Mouse (Mus musculus): Measurements from ENCODE around the gene Mtrf1l. TPM values are rescaled to one million over a fixed set of nuclear protein-coding genes. Genes with fewer than 3 reads are reported as not detected.

The Mtrf1l gene
- 10 to 100 TPM in 1 of 2 experiments, 1 to 10 TPM in 1; 9.1 to 10.4 TPM for total RNA-seq (2021)

- intact Hi-C loops (cut with DNase I), result loop anchor here (1.0 kb wide), 1 partner anchor 20 kb away; no protein-coding TSS in a partner anchor
- DNase-seq (ENCODE audit: low spot score), result peak; percentile 95
Measured at GRCm38 (mm10) chr10:5823740-5824491, at the start of gene Mtrf1l. TSS of gene Mtrf1l (minus strand) at chr10:5823910.

DNA sequence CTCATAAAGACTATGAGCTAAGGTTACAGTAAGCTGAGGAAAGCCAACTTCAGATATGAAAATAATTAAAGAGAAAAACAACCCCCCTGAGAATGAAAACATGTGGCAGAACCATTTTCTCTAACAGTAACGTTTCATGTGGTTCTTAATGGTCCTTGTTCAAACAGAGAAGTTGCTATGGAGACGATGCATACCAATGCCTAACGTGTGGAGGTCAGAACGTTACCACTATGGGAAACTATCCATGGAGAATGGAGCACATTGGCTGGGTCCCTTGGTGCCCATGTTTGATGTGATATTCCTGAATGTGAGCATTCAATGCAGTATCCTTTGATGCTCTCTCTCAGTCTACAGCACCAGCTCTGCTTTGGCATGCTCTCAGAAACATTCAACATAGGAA lies 47.4 kb upstream of the Mtrf1l start:
- intact Hi-C loops (cut with DNase I), result no loop called here
- no peak for DNase-seq (ENCODE audit: low spot score)

- DNase-seq (ENCODE audit: low spot score), result no peak
- intact Hi-C loops (cut with DNase I), result no loop called here
Measured at GRCm38 (mm10) chr10:5867981-5868552, 44.4 kb upstream of the Mtrf1l start.

DNA sequence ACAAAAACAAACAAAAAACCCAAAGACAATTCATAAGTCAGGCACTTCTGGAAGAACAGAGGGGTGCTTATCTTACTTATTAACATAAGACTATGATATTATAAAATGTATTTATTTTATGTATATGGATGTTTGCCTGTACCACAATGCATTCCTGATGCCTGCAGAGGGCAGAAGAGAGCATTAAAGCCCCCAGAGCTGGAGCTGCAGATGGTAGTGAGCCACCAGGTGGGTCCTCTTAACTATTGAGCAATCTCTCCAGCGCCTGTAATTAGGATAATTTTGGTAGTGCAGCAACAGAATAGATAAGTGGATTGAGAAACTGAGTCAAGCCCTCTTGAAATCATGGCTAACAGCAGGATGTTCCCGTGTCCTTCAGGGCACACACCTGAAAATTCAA lies 42.3 kb upstream of the Mtrf1l start:
- no peak for DNase-seq (ENCODE audit: low spot score)
- intact Hi-C loops (cut with DNase I), result no loop called here

DNA sequence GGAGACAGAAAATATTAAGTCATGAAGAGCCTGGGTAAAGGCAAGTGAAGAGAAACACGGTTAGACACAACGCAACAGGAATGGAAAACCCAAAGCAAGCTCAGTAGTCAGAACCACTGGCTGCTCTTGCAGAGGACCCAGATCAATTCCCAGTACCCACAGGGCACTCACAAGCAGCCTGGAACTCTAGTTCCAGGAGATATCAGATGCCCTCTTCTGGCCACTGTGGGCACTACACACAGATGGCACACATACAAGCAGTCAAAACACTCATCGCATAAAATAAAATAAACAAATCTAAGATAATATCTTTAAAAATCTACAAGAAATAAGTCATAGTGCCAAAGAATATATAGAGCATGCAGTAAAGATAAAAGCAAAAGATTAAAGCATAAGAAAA lies 39.0 kb upstream of the Mtrf1l start:
- intact Hi-C loops (cut with DNase I), result no loop called here

DNA sequence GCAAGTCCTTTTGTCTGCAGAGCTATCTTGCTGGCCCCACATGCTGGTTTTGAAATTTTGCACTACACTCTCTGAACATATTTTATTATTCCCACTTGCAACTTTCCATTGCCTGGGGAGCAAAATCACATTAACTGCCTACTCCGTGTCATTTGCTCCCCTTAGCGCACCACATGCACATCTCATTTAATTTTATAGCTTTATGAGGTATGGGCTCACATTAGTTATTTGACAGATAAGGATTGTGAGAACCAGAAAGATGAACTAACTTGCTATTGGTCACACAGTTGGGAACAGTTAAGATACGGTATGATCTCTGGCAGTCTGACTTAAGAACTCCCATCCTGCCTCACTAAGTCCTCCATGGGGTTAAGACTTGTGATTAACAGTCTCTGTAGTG lies 37.1 kb upstream of the Mtrf1l start:
- intact Hi-C loops (cut with DNase I), result no loop called here
- DNase-seq (ENCODE audit: low spot score), result no peak

More for the DNA sequence above, 39.0 kb upstream of the Mtrf1l start:
- no peak for DNase-seq (ENCODE audit: low spot score)

DNA sequence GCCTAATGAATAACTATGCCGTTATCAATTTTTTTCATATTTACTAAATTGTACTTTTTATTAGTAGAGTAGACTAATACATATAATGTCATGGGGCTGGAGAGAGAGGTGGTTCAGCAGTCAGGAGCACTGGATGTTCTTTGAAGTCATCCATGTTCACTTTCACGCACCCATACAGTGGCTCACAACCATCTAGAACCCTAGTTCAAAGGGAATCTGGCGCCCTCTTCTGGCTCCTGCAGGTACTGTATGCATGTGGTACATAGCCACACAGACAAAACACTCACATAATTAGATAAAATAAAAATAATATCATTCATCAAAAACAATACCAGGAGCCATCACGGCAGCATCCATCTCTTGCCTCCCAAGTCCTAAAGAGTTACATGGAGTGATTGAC lies 36.0 kb upstream of the Mtrf1l start:
- intact Hi-C loops (cut with DNase I), result no loop called here

GRCm38 (mm10) chr10:5857996-5858549 lies 34.4 kb upstream of the Mtrf1l start:
- DNase-seq (ENCODE audit: low spot score), result no peak
- intact Hi-C loops (cut with DNase I), result no loop called here

More for the DNA sequence above, 36.0 kb upstream of the Mtrf1l start:
- no peak for DNase-seq (ENCODE audit: low spot score)

DNA sequence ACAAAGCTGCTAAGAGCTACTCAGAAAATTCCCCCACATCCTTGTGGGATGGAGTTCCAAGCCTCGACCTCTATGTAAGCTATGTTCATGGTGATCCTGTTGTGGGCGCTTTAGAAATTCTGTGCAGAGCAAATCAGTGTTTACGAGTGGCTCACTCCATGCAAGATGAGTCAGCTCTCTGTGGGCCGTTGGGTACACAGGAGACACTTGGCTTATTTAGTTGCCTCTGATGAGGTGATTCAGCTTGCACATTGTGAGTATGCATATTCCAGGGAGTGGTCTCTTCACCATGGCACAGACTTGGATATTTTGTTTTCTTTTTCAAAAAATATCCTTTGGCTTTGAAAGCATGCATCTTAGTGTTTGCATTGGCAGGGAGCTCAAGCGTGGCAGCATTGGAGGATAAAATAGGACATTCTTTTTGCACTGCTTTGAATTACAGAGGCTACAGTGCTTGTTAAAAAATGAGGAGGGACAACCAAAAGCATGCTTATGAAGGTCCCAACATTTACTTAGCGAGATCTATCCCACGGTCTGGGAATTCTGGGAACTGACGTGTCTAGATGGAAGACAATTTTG lies 29.7 kb upstream of the Mtrf1l start:
- no peak for DNase-seq (ENCODE audit: low spot score)
- intact Hi-C loops (cut with DNase I), result no loop called here

GRCm38 (mm10) chr10:5846939-5847338 lies 23.2 kb upstream of the Mtrf1l start:
- intact Hi-C loops (cut with DNase I), result loop anchor here (5.0 kb wide), 1 partner anchor 190 kb away; no protein-coding TSS in a partner anchor
- no peak for DNase-seq (ENCODE audit: low spot score)

GRCm38 (mm10) chr10:5841369-5841768 lies 17.7 kb upstream of the Mtrf1l start:
- intact Hi-C loops (cut with DNase I), result loop anchor here (5.0 kb wide), 1 partner anchor 39 kb away; no protein-coding TSS in a partner anchor
- no peak for DNase-seq (ENCODE audit: low spot score)

- intact Hi-C loops (cut with DNase I), result no loop called here
- DNase-seq (ENCODE audit: low spot score), result no peak
Measured at GRCm38 (mm10) chr10:5826336-5827025, 2.8 kb upstream of the Mtrf1l start.

DNA sequence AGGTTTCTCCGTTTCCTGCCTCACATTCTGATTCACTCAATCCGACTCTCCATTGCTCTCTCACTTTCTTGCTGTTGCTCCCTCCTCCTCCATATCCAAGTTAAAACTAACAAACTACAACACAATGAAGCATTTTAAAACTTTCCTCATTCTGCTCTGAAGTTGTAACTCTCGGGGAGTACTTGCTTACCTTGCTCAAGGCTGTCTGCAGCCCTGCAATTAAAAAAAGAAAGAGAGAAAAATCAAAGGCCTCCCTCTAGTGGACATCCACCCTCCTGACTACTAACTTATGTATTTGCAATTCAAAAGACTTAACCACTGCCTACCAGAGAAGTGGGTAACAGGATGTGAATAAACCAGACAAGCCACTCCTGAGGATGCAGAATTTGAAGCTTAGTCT lies 1.1 kb upstream of the Mtrf1l start:
- no peak for DNase-seq (ENCODE audit: low spot score)
- intact Hi-C loops (cut with DNase I), result loop anchor here (1.0 kb wide), 1 partner anchor 23 kb away; no protein-coding TSS in a partner anchor

GRCm38 (mm10) chr10:5823291-5823739 lies 395 bp downstream of the Mtrf1l start:
- peak; percentile 2 for DNase-seq (ENCODE audit: low spot score)
- intact Hi-C loops (cut with DNase I), result loop anchor here (1.0 kb wide), 1 partner anchor 19 kb away; no protein-coding TSS in a partner anchor

DNA sequence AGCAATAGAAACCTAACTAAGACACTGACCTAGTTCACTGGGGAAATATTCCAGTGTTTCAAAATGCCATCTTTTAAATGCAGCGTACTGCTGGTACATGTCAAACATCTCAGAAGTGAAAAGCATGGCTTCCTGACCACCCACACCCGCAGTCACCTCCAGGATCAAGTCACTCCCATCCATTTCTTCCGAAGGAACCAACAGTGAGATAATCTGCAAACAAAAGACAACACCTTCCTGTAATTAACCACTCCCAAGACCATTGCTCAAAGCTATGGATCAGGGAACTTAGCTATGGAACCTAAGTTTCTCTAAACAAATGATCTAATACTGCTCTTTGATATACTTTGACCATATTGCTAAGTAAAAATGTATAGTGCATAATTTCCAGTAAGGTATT lies 4.9 kb downstream of the Mtrf1l start:
- DNase-seq (ENCODE audit: low spot score), result no peak
- intact Hi-C loops (cut with DNase I), result no loop called here

DNA sequence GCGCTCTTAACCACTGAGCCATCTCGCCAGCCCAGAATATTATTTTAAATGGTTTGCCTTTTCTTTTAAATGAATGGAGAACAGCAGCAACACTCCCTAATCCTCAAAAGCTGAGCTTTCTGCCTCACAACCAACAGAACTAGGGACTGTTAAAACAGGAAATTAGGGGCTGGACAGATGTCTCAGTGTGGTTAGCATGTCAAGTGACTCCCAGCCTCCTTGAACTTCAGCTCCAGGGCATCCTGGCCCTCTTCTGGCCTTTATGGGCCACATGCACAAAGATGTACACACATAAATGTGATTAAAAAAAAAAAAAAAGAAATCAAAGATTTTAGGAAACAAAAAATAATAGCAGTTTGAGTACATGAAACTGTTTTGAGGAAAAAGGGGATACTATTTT lies 7.7 kb downstream of the Mtrf1l start:
- no peak for DNase-seq (ENCODE audit: low spot score)
- intact Hi-C loops (cut with DNase I), result no loop called here

DNA sequence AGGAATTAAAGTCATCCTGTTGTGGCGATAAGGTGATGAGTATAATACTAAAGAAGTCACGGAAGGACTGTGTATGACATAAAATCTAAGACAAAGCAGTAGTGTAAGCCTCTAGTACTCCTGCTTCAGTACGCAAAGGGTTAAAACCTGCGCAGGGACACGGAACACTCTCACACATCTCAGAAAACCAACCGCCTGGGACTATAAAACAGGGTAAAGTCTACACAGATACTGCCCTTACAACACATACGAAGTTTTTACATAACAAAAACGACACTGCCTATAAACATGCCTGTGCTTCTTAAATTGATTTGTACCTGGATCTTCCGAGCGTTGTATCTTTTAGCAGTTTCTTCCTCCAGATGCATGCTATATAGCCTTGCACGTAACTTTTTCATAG lies 10.0 kb downstream of the Mtrf1l start:
- intact Hi-C loops (cut with DNase I), result no loop called here
- DNase-seq (ENCODE audit: low spot score), result no peak

DNA sequence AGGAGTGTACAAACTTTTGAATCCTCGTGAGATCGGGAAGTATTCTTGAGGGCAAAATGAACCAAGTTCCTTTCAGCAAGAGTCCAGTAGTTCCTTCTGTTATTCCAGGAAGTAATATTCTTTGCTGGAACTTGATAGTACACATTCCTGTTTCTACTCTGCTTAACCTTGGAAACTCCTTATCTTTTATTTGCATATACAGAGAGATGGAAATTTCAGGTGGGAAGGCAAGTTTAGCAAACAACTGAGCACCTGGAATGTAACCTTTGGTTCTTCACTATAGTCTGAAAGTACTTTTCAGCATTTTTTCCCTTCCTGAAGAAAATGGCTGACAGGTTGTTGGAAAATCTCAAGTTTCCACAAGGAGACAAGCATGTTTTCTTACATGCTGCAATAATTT lies 16.0 kb downstream of the Mtrf1l start:
- DNase-seq (ENCODE audit: low spot score), result no peak
- intact Hi-C loops (cut with DNase I), result no loop called here

GRCm38 (mm10) chr10:5806996-5807395 lies 16.7 kb downstream of the Mtrf1l start:
- intact Hi-C loops (cut with DNase I), result no loop called here
- no peak for DNase-seq (ENCODE audit: low spot score)

DNA sequence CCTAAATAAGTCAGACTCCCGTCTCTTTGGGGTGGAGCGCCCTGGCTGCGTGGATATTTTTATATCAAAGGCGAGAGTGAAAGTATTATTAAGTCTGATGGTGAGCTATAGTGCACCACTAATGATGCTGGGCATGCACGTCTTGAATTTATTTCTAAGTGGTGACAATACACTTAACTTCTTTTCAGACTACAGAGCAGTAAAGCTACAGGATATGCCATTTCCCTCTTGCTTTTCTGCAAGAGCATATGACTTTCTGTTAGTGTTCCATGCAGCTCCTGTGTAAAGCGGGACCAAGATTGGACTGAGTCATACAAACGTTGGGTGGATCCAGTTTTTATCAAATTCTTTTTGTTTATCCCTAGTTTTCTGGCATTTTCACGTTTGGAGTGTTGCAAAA lies 17.3 kb downstream of the Mtrf1l start:
- no peak for DNase-seq (ENCODE audit: low spot score)
- intact Hi-C loops (cut with DNase I), result no loop called here

Data from heart, postnatal 25 days (tissue).